Mouse (Mus musculus) stomach, embryonic 16.5 days (tissue): Measurements from ENCODE around the gene Smim20. TPM values are rescaled to one million over a fixed set of nuclear protein-coding genes. Genes with fewer than 3 reads are reported as not detected.

Experiments
- ATAC-seq: fragments of 200-750 bp; cut with Nextera tagmentation; 2 replicates; pipeline ENCODE4 v1.8.0; 2017; ENCODE audit warnings: moderate number of reproducible peaks, moderate TSS enrichment; ENCODE audit not compliant: insufficient read depth, low FRiP score
- H3K27ac ChIP-seq: fragments of 300-500 bp; sonication (generic); 2 replicates; pipeline ENCODE4 v1.5.1; 2014; ENCODE audit warnings: low read length
- H3K27me3 ChIP-seq: fragments of 300-500 bp; sonication (generic); 2 replicates; pipeline ENCODE4 v1.6.1; 2014; ENCODE audit warnings: low read length, control low read depth, mixed read lengths; ENCODE audit not compliant: control insufficient read depth, insufficient read depth
- H3K36me3 ChIP-seq: fragments of 300-500 bp; sonication (generic); 2 replicates; pipeline ENCODE4 v1.6.1; 2014; ENCODE audit warnings: low read length; ENCODE audit not compliant: control insufficient read depth, insufficient read depth
- H3K4me1 ChIP-seq: fragments of 300-500 bp; sonication (generic); 2 replicates; pipeline ENCODE4 v1.6.1; 2014; ENCODE audit warnings: low read length, control low read depth, mixed read lengths; ENCODE audit not compliant: control insufficient read depth, insufficient read depth
- H3K4me2 ChIP-seq: fragments of 300-500 bp; sonication (generic); 2 replicates; pipeline ENCODE4 v1.6.1; 2014; ENCODE audit warnings: low read depth, low read length, mixed read lengths
- H3K4me3 ChIP-seq: fragments of 300-500 bp; sonication (generic); replicated peaks from 2 replicates; pipeline ENCODE4 v1.5.1; 2014; ENCODE audit warnings: mild to moderate bottlenecking, low read length
- H3K9ac ChIP-seq: fragments of 300-500 bp; sonication (generic); 2 replicates; pipeline ENCODE4 v1.6.1; 2014; ENCODE audit warnings: low read length
- H3K9me3 ChIP-seq: fragments of 300-500 bp; sonication (generic); replicated peaks from 2 replicates; pipeline ENCODE4 v1.6.1; 2016; ENCODE audit warnings: low read length, control low read depth; ENCODE audit not compliant: control insufficient read depth
- WGBS: fragments of 180-500 bp; shearing (Covaris S2); extraction: QIAGEN DNeasy Blood & Tissue Kit; methylation state at CpG from one replicate; pipeline ENCODE4 v1.1.7; 2014; 5-methylcytosine and 5-hydroxymethylcytosine counted together
- polyA plus RNA-seq: library from polyadenylated mRNA; unstranded; fragments of >200 nt; fragmentation: Nextera tagmentation; extraction: Ambion mirVana; gene quantifications from 2 replicates; pipeline ENCODE4 v1.2.1, GENCODE M21; 2015

The Smim20 gene
- 73.4 and 81.3 TPM in 2 replicates for polyA plus RNA-seq

GRCm38 (mm10) chr5:53266931-53267853, at the start of gene Smim20:
Gene Smim20, plus strand, starts transcription at chr5:53267083.
- peak within 1 kb of the TSS; percentile 55 for H3K4me3 ChIP-seq
- H3K4me1 ChIP-seq = peaks cover 18% of the 10 kb centered on the region
- H3K9me3 ChIP-seq = no peaks in the 10 kb centered on the region
- no peaks in the 10 kb centered on the region for H3K27me3 ChIP-seq
- peak within 1 kb of the TSS; percentile 76 for H3K27ac ChIP-seq
- H3K36me3 ChIP-seq = no peaks in the 10 kb centered on the region
- peak; percentile 95 for ATAC-seq
- peak within 1 kb of the TSS; percentile 80 for H3K9ac ChIP-seq
- peak within 1 kb of the TSS; percentile 69 for H3K4me2 ChIP-seq
- 11% methylated on average over 53 of the region's 53 CpGs for WGBS

- Histone ChIP-seq H3K27me3 (no peaks in the 10 kb centered on the region), H3K9ac (no peak overlapping the region), H3K36me3 (no peaks in the 10 kb centered on the region), H3K9me3 (no peaks in the 10 kb centered on the region), H3K4me1 (no peaks in the 10 kb centered on the region), H3K4me3 (no peak overlapping the region), H3K4me2 (no peak overlapping the region), H3K27ac (no peak overlapping the region)
- WGBS = 75% methylated on average over 13 of the region's 13 CpGs
- no peak for ATAC-seq
These were observed 41.4 kb upstream of the Smim20 start for GRCm38 (mm10) chr5:53225434-53225833.

GRCm38 (mm10) chr5:53230560-53230959, 36.3 kb upstream of the Smim20 start:
- H3K27ac ChIP-seq = no peak overlapping the region
- no peaks in the 10 kb centered on the region for H3K27me3 ChIP-seq
- WGBS = 53% methylated on average over 4 of the region's 4 CpGs
- no peak for ATAC-seq
- H3K9me3 ChIP-seq = no peaks in the 10 kb centered on the region
- no peaks in the 10 kb centered on the region for H3K36me3 ChIP-seq
- no peak overlapping the region for H3K9ac ChIP-seq
- no peak overlapping the region for H3K4me3 ChIP-seq
- no peak overlapping the region for H3K4me2 ChIP-seq
- H3K4me1 ChIP-seq = peaks cover 3% of the 10 kb centered on the region

- H3K4me3 ChIP-seq = no peak overlapping the region
- no peak overlapping the region for H3K27ac ChIP-seq
- no peak; the same call in 1 of the 2 replicates for ATAC-seq
- no peaks in the 10 kb centered on the region for H3K27me3 ChIP-seq
- no peaks in the 10 kb centered on the region for H3K36me3 ChIP-seq
- H3K9ac ChIP-seq = no peak overlapping the region
- 24% methylated on average over 4 of the region's 4 CpGs for WGBS
- H3K4me2 ChIP-seq = no peak overlapping the region
- peaks cover 12% of the 10 kb centered on the region for H3K4me1 ChIP-seq
- no peaks in the 10 kb centered on the region for H3K9me3 ChIP-seq
These were observed 31.3 kb upstream of the Smim20 start for GRCm38 (mm10) chr5:53235551-53235950.

GRCm38 (mm10) chr5:53236136-53236535, 30.7 kb upstream of the Smim20 start:
- 0 out of 2 replicates have a peak overlapping the region, but pooled peaks have one; percentile 16 for H3K4me2 ChIP-seq
- no peak overlapping the region for H3K9ac ChIP-seq
- no peak overlapping the region for H3K27ac ChIP-seq
- H3K36me3 ChIP-seq = no peaks in the 10 kb centered on the region
- H3K4me1 ChIP-seq = peaks cover 12% of the 10 kb centered on the region
- H3K27me3 ChIP-seq = no peaks in the 10 kb centered on the region
- no peaks in the 10 kb centered on the region for H3K9me3 ChIP-seq
- 8% methylated on average over 5 of the region's 5 CpGs for WGBS
- H3K4me3 ChIP-seq = no peak overlapping the region
- ATAC-seq = peak; percentile 81

GRCm38 (mm10) chr5:53236749-53237148, 30.1 kb upstream of the Smim20 start:
- no peak for ATAC-seq

GRCm38 (mm10) chr5:53238761-53239160, 28.1 kb upstream of the Smim20 start:
- Histone ChIP-seq H3K4me1 (peaks cover 12% of the 10 kb centered on the region), H3K27ac (no peak overlapping the region), H3K4me3 (no peak overlapping the region), H3K9me3 (no peaks in the 10 kb centered on the region), H3K27me3 (no peaks in the 10 kb centered on the region), H3K36me3 (no peaks in the 10 kb centered on the region), H3K9ac (no peak overlapping the region), H3K4me2 (no peak overlapping the region)
- WGBS = 86% methylated on average over 7 of the region's 7 CpGs
- no peak for ATAC-seq

More at GRCm38 (mm10) chr5:53236749-53237148, 30.1 kb upstream of the Smim20 start:
- 74% methylated on average over 8 of the region's 8 CpGs for WGBS
- no peaks in the 10 kb centered on the region for H3K27me3 ChIP-seq
- peaks cover 12% of the 10 kb centered on the region for H3K4me1 ChIP-seq
- H3K36me3 ChIP-seq = no peaks in the 10 kb centered on the region
- H3K9me3 ChIP-seq = no peaks in the 10 kb centered on the region
- no peak overlapping the region for H3K4me2 ChIP-seq
- no peak overlapping the region for H3K27ac ChIP-seq
- no peak overlapping the region for H3K9ac ChIP-seq
- H3K4me3 ChIP-seq = no peak overlapping the region

GRCm38 (mm10) chr5:53239189-53239588, 27.7 kb upstream of the Smim20 start:
- H3K9ac ChIP-seq = no peak overlapping the region
- no peaks in the 10 kb centered on the region for H3K36me3 ChIP-seq
- H3K27ac ChIP-seq = no peak overlapping the region
- H3K4me1 ChIP-seq = peaks cover 12% of the 10 kb centered on the region
- no peak overlapping the region for H3K4me3 ChIP-seq
- H3K9me3 ChIP-seq = no peaks in the 10 kb centered on the region
- WGBS = 83% methylated on average over 7 of the region's 7 CpGs
- no peak for ATAC-seq
- no peak overlapping the region for H3K4me2 ChIP-seq
- no peaks in the 10 kb centered on the region; the same call in 1 of the 2 replicates for H3K27me3 ChIP-seq

GRCm38 (mm10) chr5:53239831-53240440, 26.9 kb upstream of the Smim20 start:
- WGBS = 49% methylated on average over 11 of the region's 11 CpGs
- H3K27ac ChIP-seq = no peak overlapping the region

More at GRCm38 (mm10) chr5:53239831-53240440, 26.9 kb upstream of the Smim20 start:
- H3K36me3 ChIP-seq = no peaks in the 10 kb centered on the region
- H3K9ac ChIP-seq = no peak overlapping the region
- no peaks in the 10 kb centered on the region; the same call in 1 of the 2 replicates for H3K27me3 ChIP-seq
- H3K4me1 ChIP-seq = peaks cover 12% of the 10 kb centered on the region
- no peak for ATAC-seq
- no peaks in the 10 kb centered on the region for H3K9me3 ChIP-seq
- no peak overlapping the region for H3K4me2 ChIP-seq
- H3K4me3 ChIP-seq = no peak overlapping the region
